Mouse (Mus musculus): ENCODE data around the gene Tsc2. TPM values are rescaled to one million over a fixed set of nuclear protein-coding genes. Genes with fewer than 3 reads are reported as not detected.
A peak's percentile ranks its signal among the peaks of the same experiment; 100 is the strongest.

Tsc2 gene
- polyA plus RNA-seq, 1 experiment from 2014 or later = 59.3 TPM

DNA sequence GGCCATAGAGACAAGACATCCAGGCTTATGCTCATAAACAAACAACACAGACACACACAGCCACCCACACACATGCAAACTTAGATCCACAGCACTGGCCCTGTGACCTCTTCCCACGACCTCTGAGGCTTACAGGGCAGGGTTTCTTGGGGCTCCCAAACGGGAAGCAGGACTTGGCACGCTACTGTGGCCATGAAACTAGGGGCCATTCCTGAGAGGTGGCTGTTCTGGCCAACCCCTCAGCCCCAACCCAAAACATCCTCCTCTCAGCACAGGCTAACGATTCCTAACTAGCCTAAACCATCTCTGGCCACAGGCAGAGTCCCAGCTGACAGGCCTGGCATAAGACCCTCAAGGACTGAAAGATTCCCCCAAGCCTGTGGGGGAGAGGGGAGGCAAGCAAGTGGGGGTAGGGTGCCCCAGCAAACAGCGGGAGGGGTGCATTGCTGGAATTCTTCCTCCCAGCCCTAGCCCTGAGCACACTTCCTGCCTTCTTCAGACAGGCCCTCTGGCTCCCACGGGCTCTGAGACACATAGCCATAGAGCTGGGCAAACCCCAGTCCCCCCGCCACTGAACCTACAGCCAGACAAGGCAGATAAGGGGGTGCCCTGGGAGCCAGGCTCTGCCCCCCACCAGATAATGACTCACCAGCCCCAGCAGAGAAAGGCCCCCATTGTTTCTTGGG, 11.7 kb upstream of the Tsc2 start:
- Histone ChIP-seq H3K9ac (ENCODE audit: low read length) (no peak overlapping the region; the same call in 1 of the 2 replicates), H3K4me1 (replicated peaks; ENCODE audit: control insufficient read depth, insufficient read depth, low read length) (peaks cover 33% of the 10 kb centered on the region), H3K4me2 (ENCODE audit: low read length) (0 out of 2 replicates have a peak overlapping the region, but pooled peaks have one; percentile 11), H3K27ac (ENCODE audit: low read depth) (peak overlapping the region; percentile 77), H3K27me3 (replicated peaks; ENCODE audit: control insufficient read depth, insufficient read depth, low read length) (no peaks in the 10 kb centered on the region), H3K36me3 (ENCODE audit: control insufficient read depth, insufficient read depth, low read length) (peaks cover 13% of the 10 kb centered on the region), H3K4me3 (ENCODE audit: low read depth, low read length) (no peak overlapping the region), H3K9me3 (ENCODE audit: control insufficient read depth, low read length) (no peaks in the 10 kb centered on the region)
- DNase-seq (ENCODE audit: low spot score) (no peak), ATAC-seq (replicated peaks; ENCODE audit: low FRiP score, low TSS enrichment, low read depth) (no peak; the same call in 1 of the 2 replicates)
- WGBS = 26% methylated on average over 7 of the region's 7 CpGs

DNA sequence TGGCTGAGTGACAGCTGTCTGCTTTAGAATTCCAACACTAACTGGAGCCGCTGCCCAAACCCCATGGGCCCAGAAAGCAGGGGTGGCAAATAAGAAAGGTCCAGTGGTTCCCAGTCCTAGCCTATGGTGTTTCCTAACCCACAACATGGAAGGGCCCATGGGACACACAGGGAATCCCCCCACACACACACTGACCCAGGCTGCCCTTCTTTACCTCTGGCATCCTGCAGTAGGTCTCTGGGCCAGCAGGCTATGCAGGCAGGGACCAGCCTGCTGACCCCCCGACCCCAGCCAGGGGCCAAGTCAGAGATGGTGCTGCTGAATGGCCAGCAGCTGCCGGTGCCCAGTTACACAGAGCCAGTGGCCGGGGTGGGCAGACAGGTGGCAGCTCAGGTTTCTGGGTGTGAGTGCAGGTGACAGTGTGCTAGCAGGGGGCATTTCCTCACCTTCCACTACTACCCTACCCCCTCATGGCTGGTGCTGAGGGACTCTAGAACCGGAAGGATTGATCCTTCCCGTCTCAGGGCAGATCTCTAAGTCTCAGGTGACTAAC, 10.4 kb upstream of the Tsc2 start:
- H3K27me3 ChIP-seq (replicated peaks; ENCODE audit: control insufficient read depth, insufficient read depth, low read length) = no peaks in the 10 kb centered on the region
- H3K36me3 ChIP-seq (ENCODE audit: control insufficient read depth, insufficient read depth, low read length) = peaks cover 13% of the 10 kb centered on the region
- 78% methylated on average over 6 of the region's 6 CpGs for WGBS
- H3K4me2 ChIP-seq (ENCODE audit: low read length) = no peak overlapping the region
- DNase-seq (ENCODE audit: low spot score) (no peak), ATAC-seq (replicated peaks; ENCODE audit: low FRiP score, low TSS enrichment, low read depth) (no peak)
- no peak overlapping the region for H3K9ac ChIP-seq (ENCODE audit: low read length)
- no peaks in the 10 kb centered on the region for H3K9me3 ChIP-seq (ENCODE audit: control insufficient read depth, low read length)
- H3K27ac ChIP-seq (ENCODE audit: low read depth) = no peak overlapping the region
- peaks cover 35% of the 10 kb centered on the region for H3K4me1 ChIP-seq (replicated peaks; ENCODE audit: control insufficient read depth, insufficient read depth, low read length)
- no peak overlapping the region for H3K4me3 ChIP-seq (ENCODE audit: low read depth, low read length)

DNA sequence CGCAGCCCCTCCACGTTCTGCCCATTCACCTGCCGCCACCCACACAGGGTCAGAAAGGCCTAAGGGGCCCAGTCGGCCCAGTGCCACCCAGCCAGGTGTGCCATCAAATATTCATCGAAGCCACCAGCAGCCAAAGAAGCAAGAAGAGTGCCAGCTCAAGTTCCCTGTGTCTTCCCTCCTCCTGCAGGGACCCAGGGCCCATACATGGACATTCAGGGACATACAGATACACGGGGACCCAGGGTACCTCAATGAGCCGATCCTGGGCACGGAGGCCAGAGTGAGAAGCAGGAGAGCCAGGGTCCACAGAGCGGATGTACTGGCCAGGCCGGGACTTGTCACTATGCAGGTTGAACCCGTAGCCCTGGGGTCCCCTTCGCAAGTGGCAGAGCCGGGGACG, 9.5 kb upstream of the Tsc2 start:
- Histone ChIP-seq H3K27ac (ENCODE audit: low read depth) (no peak overlapping the region), H3K36me3 (ENCODE audit: control insufficient read depth, insufficient read depth, low read length) (peaks cover 13% of the 10 kb centered on the region), H3K4me1 (replicated peaks; ENCODE audit: control insufficient read depth, insufficient read depth, low read length) (peaks cover 35% of the 10 kb centered on the region), H3K4me3 (ENCODE audit: low read depth, low read length) (no peak overlapping the region), H3K4me2 (ENCODE audit: low read length) (no peak overlapping the region), H3K27me3 (replicated peaks; ENCODE audit: control insufficient read depth, insufficient read depth, low read length) (no peaks in the 10 kb centered on the region), H3K9me3 (ENCODE audit: control insufficient read depth, low read length) (no peaks in the 10 kb centered on the region), H3K9ac (ENCODE audit: low read length) (no peak overlapping the region)
- DNase-seq (ENCODE audit: low spot score) (no peak), ATAC-seq (replicated peaks; ENCODE audit: low FRiP score, low TSS enrichment, low read depth) (no peak)
- WGBS = 87% methylated on average over 14 of the region's 14 CpGs

DNA sequence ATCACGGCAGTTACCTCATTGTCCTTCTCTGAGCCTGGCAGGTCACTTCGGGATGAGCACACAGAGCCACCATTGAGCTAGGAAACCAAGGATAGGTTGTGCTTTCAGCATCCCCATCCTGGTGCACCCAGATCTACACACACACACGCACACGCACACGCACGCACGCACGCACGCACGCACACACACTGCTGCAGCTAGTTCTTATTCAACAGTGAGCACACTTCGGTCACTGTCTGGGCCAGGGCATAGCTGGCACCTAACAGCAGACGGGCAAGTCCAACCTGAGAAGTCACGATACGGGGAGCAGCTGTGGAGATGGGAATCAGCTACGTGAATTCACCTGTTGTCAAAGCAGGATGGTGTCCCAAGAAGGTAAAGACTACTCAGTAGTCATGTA, 8.2 kb upstream of the Tsc2 start:
- no peak overlapping the region for H3K9ac ChIP-seq (ENCODE audit: low read length)
- DNase-seq (ENCODE audit: low spot score) (no peak), ATAC-seq (replicated peaks; ENCODE audit: low FRiP score, low TSS enrichment, low read depth) (no peak)
- H3K4me2 ChIP-seq (ENCODE audit: low read length) = no peak overlapping the region
- 95% methylated on average over 15 of the region's 15 CpGs for WGBS
- H3K4me1 ChIP-seq (replicated peaks; ENCODE audit: control insufficient read depth, insufficient read depth, low read length) = peaks cover 35% of the 10 kb centered on the region
- peaks cover 13% of the 10 kb centered on the region for H3K36me3 ChIP-seq (ENCODE audit: control insufficient read depth, insufficient read depth, low read length)
- no peaks in the 10 kb centered on the region for H3K27me3 ChIP-seq (replicated peaks; ENCODE audit: control insufficient read depth, insufficient read depth, low read length)
- no peak overlapping the region for H3K4me3 ChIP-seq (ENCODE audit: low read depth, low read length)
- H3K27ac ChIP-seq (ENCODE audit: low read depth) = peak overlapping the region; percentile 92
- H3K9me3 ChIP-seq (ENCODE audit: control insufficient read depth, low read length) = no peaks in the 10 kb centered on the region

DNA sequence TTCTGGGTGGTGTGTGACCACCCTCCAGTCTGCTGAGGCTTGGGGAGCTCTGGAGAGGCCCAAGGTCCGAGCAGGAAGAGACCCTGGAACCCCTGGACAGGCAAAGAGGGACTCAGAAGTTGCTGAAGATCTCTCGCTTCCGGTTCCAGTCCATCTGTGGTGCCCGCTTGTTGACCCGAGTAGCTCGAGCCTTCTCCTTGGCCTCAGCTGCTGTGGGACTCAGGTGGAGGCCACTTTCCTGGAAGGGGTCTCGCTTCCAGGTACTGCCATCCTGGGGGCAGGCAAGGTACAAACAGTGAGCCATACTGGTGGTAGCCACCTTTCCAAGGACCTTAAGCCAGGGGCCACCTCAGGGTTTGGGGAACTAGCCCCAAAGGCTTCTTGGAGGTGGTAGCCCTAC, 7.7 kb upstream of the Tsc2 start:
- H3K9ac ChIP-seq (ENCODE audit: low read length) = no peak overlapping the region
- ATAC-seq (replicated peaks; ENCODE audit: low FRiP score, low TSS enrichment, low read depth) = no peak

DNA sequence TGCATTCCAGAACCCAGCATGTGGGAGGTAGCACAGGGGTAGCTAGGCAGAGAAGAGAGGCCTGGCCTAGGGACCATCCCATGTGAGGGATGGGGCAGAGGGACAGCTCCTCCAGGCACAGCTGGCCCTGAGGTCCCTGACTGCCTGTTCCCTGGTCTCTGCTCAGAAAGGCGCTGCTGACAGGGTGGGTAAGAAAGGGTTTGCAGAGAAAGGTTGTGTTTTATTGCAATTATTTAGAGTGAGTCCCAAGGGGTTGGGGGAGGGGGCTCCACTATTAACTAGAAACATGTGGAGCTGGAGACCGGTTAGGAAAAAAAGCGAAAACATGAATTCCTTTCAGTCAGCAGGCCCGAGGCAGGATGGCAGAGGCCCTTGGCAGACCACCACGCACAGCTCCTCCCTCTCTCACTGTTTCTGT, 7.2 kb upstream of the Tsc2 start:
- H3K27ac ChIP-seq (ENCODE audit: low read depth) = peak overlapping the region; percentile 92
- H3K27me3 ChIP-seq (replicated peaks; ENCODE audit: control insufficient read depth, insufficient read depth, low read length) = no peaks in the 10 kb centered on the region
- H3K9ac ChIP-seq (ENCODE audit: low read length) = no peak overlapping the region
- 46% methylated on average over 5 of the region's 5 CpGs for WGBS
- H3K4me2 ChIP-seq (ENCODE audit: low read length) = no peak overlapping the region
- ATAC-seq (replicated peaks; ENCODE audit: low FRiP score, low TSS enrichment, low read depth) (no peak), DNase-seq (ENCODE audit: low spot score) (no peak)
- H3K9me3 ChIP-seq (ENCODE audit: control insufficient read depth, low read length) = no peaks in the 10 kb centered on the region
- H3K36me3 ChIP-seq (ENCODE audit: control insufficient read depth, insufficient read depth, low read length) = peaks cover 13% of the 10 kb centered on the region
- H3K4me1 ChIP-seq (replicated peaks; ENCODE audit: control insufficient read depth, insufficient read depth, low read length) = peaks cover 25% of the 10 kb centered on the region
- no peak overlapping the region for H3K4me3 ChIP-seq (ENCODE audit: low read depth, low read length)

More for the DNA sequence above, 7.7 kb upstream of the Tsc2 start:
- Histone ChIP-seq H3K4me3 (ENCODE audit: low read depth, low read length) (no peak overlapping the region), H3K9me3 (ENCODE audit: control insufficient read depth, low read length) (no peaks in the 10 kb centered on the region), H3K27ac (ENCODE audit: low read depth) (peak overlapping the region; percentile 92), H3K27me3 (replicated peaks; ENCODE audit: control insufficient read depth, insufficient read depth, low read length) (no peaks in the 10 kb centered on the region), H3K4me1 (replicated peaks; ENCODE audit: control insufficient read depth, insufficient read depth, low read length) (peaks cover 30% of the 10 kb centered on the region), H3K36me3 (ENCODE audit: control insufficient read depth, insufficient read depth, low read length) (peaks cover 13% of the 10 kb centered on the region), H3K4me2 (ENCODE audit: low read length) (no peak overlapping the region)
- no peak for DNase-seq (ENCODE audit: low spot score)
- whole genome bisulfite sequencing = 89% methylated on average over 7 of the region's 7 CpGs

DNA sequence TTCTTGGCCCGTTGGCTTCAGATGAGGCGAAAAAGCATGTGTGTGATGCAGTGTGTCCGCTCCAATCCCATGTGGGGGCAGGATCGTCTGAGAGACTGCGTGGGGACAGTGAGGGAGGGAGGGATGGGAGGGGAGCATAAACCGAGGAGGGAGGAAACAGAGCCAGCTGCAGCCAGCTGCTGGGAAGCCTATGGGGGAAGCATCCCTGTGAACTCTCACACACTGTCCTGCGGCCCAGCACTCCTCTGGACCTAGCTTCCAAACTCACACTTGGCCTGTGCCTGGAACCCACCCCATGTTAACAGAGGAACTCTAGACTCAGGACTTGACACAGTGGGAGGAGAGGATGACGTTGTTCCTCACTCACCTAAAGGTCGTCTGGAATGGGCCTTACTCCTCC, 6.4 kb upstream of the Tsc2 start:
- Histone ChIP-seq H3K4me2 (ENCODE audit: low read length) (no peak overlapping the region), H3K27ac (ENCODE audit: low read depth) (peak overlapping the region; percentile 92), H3K4me1 (replicated peaks; ENCODE audit: control insufficient read depth, insufficient read depth, low read length) (peaks cover 18% of the 10 kb centered on the region), H3K4me3 (ENCODE audit: low read depth, low read length) (no peak overlapping the region), H3K27me3 (replicated peaks; ENCODE audit: control insufficient read depth, insufficient read depth, low read length) (no peaks in the 10 kb centered on the region), H3K36me3 (ENCODE audit: control insufficient read depth, insufficient read depth, low read length) (peaks cover 13% of the 10 kb centered on the region), H3K9ac (ENCODE audit: low read length) (no peak overlapping the region), H3K9me3 (ENCODE audit: control insufficient read depth, low read length) (no peaks in the 10 kb centered on the region)
- WGBS = 33% methylated on average over 9 of the region's 9 CpGs
- peak; percentile 73 for DNase-seq (ENCODE audit: low spot score)
- peak; percentile 72 for ATAC-seq (replicated peaks; ENCODE audit: low FRiP score, low TSS enrichment, low read depth)

DNA sequence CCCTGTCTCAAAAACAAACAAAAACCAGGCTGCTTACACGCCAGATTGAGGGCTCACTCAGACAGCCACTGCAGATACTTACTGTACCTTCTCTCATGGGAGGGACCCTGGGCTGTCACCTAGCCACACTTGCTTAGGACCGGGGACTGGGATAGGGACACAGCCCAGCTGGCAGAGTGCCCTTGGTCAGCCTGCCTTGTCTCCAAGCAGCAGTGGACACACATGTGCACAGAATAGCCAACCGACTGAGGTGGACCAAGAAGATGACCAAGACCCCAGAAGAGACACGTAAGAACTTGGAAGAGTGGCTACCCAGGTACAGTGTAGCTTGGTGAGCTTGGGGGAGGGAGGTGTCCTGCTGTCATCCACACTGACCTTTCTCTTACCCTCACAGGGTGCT, 5.8 kb upstream of the Tsc2 start:
- 86% methylated on average over 4 of the region's 4 CpGs for WGBS
- H3K27me3 ChIP-seq (replicated peaks; ENCODE audit: control insufficient read depth, insufficient read depth, low read length) = no peaks in the 10 kb centered on the region
- peak overlapping the region; percentile 43 for H3K27ac ChIP-seq (ENCODE audit: low read depth)
- no peak for ATAC-seq (replicated peaks; ENCODE audit: low FRiP score, low TSS enrichment, low read depth)
- H3K9ac ChIP-seq (ENCODE audit: low read length) = no peak overlapping the region
- H3K9me3 ChIP-seq (ENCODE audit: control insufficient read depth, low read length) = no peaks in the 10 kb centered on the region
- peaks cover 13% of the 10 kb centered on the region for H3K36me3 ChIP-seq (ENCODE audit: control insufficient read depth, insufficient read depth, low read length)
- peaks cover 21% of the 10 kb centered on the region for H3K4me1 ChIP-seq (replicated peaks; ENCODE audit: control insufficient read depth, insufficient read depth, low read length)
- H3K4me3 ChIP-seq (ENCODE audit: low read depth, low read length) = no peak overlapping the region
- DNase-seq (ENCODE audit: low spot score) = no peak
- H3K4me2 ChIP-seq (ENCODE audit: low read length) = no peak overlapping the region

Data from intestine, embryonic 14.5 days (tissue).